Mouse (Mus musculus) liver, embryonic 14.5 days (tissue): ENCODE measurements around the gene Vps26c.

ENCODE experiments used
- CTCF ChIP-seq: IDR thresholded peaks from 2 replicates; pipeline ENCODE4 v1.5.1; 2016; ENCODE audit warnings: antibody characterized with exemption, low read depth, control low read depth
- EP300 ChIP-seq: IDR thresholded peaks from 2 replicates; pipeline ENCODE4 v1.6.1; 2016; ENCODE audit warnings: antibody characterized with exemption, low read depth

GRCm38 (mm10) chr16:94527152-94527534 lies 513 bp upstream of the Vps26c start:
- TF ChIP-seq CTCF: no peak
- TF ChIP-seq EP300: no peak
